Mouse (Mus musculus): ENCODE measurements around the gene Tmem163.

Gene Tmem163

DNA sequence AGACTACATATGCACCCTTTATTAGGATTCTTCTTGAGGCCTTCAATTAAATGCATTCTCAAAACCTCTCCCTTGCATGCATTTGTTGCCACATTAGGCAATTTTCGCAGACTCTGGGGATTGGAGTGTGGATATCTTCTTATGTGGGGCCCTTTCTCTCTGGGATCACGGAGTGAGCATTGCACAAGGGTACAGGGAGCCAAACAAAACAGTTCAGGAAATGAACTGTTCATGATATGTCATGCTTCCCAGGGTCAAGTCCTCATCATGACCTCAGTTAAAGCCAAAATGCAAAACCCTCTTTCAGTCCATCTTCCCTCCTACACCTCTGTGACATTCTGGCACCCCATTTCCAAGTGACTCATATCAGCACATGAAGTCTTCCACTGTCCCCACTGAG lies 27.8 kb downstream of the Tmem163 start:
- no peak for DNase-seq (ENCODE audit: low read depth, low spot score)

DNA sequence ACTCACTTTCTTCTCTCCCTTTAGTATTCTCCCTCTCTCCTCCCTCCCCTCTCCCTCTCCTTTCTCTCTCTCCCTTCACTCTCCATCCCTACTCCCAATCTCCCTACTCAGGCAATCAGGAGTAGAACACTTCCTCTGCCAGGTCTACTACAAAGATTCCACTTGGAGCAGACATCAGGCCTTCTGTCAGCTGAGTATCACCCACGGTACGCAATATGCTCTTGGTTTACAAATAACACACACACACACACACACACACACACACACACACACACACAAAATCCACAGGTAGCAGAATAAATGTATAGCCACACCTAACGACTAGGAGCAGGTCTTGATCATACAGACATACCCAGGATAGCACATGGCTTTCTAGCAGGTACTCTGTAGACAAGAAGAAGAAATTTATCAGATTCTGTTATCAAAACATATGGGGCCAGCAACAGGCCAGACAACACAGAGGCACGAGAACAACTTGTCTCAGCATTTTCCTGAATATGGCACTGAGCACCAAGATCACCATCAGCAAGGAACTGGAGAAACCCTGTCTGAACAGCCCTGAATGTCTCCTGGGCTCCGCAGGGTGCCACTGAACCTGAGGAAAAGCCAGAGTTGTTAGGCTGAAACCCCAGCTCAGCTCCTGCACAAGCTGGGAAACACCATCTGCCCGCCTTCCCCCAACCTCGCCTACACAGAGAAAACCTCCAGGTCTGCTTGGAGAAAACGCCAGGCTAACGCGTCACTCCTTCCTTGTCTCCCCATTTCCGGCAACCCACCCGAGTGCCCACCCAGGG lies 36.2 kb downstream of the Tmem163 start:
- no peak for DNase-seq (ENCODE audit: low read depth, low spot score)

DNA sequence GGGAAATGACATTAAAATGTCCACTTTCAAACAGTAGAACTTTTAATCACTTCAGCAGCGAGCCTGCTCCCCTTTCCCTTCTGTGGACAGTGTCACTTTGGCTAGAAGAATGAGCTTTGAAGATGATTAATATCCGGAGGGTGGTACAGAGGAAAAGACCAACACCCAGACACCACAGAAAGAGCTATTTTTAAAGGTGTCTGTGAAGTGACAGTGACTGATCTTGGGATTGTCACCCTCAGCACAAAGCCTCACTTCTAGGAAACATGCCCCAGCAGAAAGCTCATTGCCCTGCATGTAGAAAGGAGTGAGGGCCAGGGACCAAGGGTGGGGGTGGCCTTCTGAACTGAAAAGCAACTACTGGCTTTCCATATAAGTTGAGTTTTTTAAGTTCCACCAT lies 41.4 kb downstream of the Tmem163 start:
- DNase-seq (ENCODE audit: low read depth, low spot score): no peak

DNA sequence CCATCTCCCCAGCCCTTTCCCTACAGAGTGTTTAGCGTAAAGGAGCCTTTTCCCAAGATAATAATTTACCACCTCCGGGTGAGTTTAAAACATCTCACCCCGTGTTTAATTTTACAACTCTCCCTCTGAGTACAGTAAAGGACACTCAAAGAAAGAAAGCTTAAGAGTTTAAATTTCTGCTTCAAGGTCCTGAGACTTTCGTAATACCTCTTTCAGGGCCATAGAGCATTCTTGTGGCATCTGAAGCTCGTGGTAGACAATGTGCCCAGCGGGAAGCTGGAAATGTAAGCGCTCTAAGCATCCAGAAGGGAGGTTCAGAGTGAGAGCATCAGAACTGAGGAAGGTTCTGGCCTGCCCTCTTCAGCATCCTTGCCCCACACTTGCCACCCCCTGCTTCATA lies 52.2 kb downstream of the Tmem163 start:
- no peak for DNase-seq (ENCODE audit: low read depth, low spot score)

DNA sequence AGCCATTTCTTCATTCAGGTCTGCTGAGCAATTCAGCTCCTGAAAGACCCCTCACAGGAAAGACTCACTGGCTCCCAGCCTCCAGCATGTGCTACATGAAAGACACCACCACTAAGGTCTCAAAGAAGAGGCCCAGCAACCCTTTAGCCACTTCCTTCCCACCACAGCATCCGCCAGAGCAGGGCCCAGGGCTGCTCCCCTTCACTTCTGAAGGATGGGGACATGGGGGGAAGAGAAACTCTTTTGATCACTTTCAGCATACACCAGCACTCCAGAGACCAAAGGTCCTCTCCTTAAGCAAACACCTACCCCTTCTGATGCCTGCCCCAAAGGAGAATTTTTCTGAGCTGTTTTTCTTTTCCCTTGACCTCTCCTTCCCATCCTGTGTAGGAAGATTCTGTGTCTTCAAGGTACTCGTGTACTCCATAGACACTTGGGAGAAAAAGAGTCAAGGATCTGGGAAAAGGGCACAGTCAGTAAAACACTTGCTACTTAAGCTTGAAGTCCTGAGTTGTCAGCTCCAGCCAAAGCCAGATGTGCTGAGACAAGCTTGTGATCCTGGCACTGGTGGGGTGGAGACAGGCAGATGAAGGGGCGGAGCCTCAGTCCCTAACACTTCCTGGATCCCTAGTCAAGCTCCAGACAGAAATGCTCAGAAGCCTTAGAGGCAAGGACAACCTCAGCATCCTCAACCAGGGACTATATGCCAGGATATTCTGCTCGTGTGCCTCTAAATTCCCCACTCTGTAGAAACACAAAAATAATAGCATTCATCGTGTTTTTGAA lies 53.6 kb downstream of the Tmem163 start:
- no peak for DNase-seq (ENCODE audit: low read depth, low spot score)

DNA sequence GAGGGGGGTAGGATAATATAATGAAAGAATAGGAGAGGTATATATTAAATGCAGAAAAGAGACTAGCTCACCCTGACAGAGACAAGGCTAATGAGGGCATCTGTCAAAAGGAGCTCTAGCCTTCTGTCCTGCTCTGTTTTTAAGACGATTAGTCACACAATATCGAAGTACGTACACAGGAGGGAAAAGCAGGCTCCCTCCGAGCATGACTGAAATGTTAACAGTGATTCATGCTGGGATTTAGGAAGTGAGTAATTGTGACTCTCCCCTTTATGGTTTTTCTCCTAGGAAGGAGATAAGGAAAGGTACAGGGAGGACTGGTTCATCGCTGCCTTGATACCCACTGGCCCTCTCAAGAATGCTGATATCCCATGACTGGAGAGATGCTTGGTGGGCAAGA lies 57.0 kb downstream of the Tmem163 start:
- DNase-seq (ENCODE audit: low read depth, low spot score): no peak

DNA sequence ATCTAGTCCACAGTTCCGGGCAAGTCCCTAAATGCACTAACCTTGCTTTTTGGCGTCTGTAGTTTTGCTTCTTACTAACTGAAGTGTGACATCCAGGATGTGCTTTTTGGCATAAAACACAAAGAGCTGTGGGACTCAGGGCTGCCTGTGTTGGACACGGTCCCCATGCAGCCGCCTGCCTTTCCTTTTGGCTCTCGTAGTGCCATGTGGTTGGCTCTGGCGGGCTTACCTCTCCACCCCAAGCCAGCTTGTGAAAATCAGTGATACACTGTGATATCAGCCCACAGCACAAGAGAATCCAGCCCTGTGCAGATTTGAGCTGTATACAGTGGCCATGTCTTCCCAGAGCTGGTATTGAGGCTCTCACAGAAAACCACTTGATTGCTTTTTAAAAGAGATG lies 60.3 kb downstream of the Tmem163 start:
- no peak for DNase-seq (ENCODE audit: low read depth, low spot score)

DNA sequence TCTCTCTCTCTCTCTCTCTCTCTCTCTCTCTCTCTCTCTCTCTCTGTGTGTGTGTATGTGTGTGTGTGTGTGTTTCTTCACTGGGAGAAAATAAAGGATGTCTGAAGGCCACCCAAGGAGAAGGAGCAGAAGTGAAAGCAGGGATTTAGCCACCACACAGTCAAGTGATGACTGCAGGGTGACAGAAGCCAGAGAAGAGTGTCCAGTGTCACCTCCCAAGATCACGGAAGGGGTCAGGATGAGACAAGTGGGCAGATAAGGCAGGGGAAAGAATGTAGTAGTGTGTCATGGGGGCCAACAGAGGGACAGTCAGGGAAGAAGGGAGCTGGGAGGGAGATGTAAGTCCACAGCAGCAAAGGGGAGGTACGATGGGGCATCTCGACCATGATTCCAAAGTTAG lies 69.0 kb downstream of the Tmem163 start:
- DNase-seq (ENCODE audit: low read depth, low spot score): no peak

DNA sequence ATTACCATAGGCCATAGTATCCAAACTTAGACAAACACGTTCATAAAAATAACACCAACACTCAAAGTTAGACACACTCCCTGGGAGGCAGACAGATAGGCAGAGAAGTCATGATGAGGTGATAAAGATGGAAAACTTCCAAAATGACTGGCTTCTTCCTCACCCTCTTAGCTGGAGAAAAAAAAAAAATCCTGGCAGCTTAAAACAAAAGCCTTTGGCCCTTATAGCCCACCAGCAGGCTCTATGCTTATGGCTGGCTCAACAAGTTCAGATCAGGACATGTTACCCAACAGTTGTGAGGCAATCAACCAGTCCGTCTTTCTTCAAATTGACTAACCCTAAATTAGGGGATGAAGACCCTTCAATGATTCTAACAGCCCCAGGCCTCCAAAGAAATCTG lies 69.5 kb downstream of the Tmem163 start:
- DNase-seq (ENCODE audit: low read depth, low spot score): no peak

DNA sequence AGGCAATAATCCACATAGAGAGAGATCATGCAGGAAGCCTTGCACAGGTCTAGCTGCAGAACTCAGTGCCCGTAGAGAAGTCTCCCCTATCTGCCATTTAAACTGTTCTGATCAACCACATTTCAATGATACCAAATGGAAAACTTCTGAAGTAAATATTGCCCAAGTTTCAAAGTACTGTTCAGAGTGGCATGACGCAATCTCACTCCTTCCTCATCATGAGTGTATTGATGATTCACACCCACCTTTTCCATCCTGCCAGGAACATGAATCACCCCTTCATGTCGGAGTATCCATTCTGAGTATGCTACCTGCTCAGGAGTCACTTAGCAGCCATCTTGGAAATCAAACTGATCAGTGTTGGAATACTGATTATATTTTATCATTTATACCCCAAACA lies 71.0 kb downstream of the Tmem163 start:
- DNase-seq (ENCODE audit: low read depth, low spot score): no peak

DNA sequence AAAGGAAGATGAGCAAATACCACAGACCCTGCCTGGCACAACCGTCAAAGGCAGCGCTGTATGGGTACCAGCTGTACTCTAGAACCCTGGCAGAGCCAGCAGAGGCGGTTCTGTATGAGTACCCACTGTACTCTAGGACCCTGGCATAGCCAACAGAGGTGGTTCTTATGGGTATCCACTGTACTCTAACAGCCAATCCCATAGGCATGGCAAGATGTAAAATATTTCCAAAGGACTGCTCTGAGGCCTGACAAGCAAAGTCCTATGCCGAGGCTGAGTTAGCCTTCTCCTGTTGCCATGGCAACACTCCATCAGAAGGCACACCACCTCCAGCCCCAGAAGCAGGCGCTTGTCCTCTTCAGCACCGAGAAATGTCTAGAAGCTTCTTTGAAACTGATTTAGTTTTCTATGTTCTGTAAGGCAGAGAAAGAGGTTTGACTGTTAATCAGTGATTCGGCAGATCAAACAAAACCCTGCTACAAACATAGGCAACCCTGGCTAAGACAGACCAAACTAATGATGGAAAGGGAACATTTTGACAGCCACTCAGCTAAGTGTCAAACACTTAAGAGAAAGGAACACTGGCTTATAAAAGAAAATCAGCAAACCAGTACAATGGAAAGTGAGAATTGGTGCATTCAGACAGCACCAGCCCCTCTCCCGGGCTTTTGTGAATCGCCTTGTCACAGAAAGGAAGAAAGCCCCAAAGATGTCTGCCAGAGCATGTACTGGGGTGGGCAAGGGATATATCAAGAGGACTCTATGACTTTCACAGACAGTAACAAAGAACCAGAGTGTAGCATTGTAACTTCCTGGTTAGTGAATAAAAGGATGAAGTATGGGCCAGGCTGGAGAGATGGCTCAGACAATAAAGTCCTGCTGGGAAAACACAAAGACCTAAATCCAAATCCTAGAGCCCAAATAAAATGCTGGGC lies 75.4 kb downstream of the Tmem163 start:
- no peak for DNase-seq (ENCODE audit: low read depth, low spot score)

DNA sequence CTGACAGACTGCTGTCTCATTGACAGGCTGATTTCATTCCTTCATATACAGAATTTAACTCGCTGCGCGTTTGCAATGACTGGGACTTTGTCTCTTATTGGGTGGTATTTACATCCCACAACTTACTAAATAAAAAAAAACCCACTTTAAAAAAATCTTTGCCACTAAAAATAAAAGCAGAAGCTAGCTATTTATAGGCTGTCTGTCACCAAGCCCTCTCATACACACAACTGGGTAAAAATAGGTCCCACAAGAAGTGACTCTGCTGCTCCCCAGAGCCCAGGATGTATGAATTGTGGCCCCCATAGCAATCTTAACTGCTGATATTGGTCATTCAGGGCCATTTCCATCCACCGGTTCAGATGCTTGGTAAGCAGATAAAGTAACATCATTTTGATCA lies 83.2 kb downstream of the Tmem163 start:
- DNase-seq (ENCODE audit: low read depth, low spot score): no peak

DNA sequence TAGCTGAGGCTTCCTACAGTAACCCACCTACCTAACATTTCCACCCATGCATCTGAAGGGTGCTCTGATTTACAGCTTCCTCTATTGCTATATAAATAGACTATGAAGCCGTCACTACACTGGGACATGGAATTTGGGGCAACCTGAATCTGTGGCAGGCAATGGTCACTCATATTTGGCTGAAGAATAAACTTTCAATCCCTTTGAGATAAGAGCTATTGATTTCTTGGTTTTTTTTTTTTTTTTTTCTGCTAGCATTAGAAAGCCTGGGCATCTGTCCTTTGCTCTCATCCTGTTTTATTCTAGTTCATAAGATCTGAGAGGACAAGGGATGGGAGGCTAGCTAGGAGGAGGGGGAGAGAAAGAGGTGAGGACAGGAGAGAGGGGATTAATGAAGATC lies 83.6 kb downstream of the Tmem163 start:
- no peak for DNase-seq (ENCODE audit: low read depth, low spot score)

DNA sequence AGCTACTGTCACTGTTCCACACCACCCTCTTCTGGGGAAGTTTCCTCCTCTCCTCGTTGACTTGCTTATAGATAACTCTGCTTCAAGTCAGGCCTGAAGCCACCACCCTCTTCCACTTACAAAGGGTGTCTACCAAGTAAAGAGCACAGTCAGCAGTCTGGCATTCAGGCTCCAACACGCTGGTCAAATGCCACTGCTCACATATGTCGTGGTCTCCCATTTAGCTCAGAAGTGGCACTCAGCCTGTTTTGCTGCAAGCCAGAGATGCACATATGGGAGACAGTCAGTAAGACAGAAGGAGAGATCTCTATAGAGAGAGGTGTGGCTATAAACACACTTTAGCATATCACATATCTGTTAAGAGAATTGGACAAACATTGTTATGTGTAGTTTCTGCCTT lies 89.8 kb downstream of the Tmem163 start:
- no peak for DNase-seq (ENCODE audit: low read depth, low spot score)

DNA sequence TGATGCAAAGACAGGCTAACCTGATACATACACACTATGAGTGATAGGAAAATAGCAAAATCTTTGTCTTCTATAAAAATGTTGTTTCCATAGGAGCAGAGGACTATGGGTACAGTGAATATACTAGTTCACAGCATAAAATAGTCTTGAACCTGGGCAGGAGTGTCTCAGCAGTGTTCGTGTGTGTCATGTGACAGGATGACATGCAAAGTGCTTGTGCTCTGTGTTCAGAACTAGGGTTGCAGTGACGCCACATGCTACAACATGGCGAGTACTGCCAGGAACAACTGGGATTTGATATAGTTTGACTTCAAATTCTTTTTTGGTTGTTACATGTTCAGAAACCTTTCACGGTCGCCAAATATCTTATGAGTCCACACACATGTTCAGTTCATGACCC lies 92.3 kb downstream of the Tmem163 start:
- no peak for DNase-seq (ENCODE audit: low read depth, low spot score)

DNA sequence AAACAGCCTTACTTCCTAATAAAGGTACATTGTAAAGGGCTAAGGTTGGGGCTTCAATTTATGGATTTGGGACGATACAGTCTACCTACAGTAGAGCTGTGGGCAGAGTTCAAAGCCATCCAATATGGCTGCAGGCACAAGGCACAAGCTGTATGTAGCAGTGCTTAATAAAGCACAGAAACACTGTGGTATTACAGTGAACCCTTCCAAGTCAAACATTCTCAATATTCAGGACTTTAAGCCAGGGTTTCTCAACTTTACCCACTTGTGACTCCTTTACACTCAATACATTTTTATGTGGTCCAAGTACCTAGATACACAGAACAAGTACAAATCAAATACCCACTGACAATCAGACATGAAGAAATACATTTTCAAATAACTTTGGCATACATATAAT lies 93.2 kb downstream of the Tmem163 start:
- DNase-seq (ENCODE audit: low read depth, low spot score): no peak

DNA sequence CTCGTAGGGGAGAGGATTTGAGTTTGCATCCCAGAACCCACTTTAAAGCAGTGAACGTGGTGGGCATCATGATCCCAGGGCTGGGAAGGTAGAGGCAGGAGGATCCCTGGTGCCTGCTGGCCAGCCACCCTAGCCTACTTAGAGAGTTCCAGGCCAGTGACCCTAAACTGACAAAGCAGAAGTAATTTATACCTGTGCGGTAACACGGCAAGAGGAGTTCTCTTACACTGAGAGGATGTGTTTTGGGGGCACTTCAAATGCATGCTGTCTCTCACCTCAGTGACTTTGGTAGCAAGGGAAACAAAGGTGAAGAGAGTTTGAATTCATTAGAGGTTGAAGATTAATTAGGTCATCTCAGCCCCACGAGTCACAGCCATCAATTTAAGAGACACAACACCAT lies 101.4 kb downstream of the Tmem163 start:
- no peak for DNase-seq (ENCODE audit: low read depth, low spot score)

DNA sequence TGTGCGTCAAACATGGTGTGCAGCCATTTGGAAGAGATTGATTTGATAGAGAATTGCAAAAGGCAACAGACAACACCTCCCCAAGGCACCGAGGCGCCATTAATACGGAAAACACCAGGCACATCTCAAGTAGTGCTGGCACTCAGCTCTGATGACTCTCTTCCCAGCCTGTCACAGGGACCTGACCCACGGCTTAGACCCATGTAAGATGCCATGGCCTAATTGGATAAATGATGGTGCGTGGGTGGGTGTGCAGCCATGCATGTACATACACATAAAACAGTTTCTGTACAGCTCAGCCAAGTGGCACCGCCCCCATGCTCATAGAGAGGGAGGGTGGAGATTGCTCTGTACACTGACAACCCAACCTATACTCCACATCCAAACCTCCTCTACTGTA lies 102.3 kb downstream of the Tmem163 start:
- DNase-seq (ENCODE audit: low read depth, low spot score): no peak

DNA sequence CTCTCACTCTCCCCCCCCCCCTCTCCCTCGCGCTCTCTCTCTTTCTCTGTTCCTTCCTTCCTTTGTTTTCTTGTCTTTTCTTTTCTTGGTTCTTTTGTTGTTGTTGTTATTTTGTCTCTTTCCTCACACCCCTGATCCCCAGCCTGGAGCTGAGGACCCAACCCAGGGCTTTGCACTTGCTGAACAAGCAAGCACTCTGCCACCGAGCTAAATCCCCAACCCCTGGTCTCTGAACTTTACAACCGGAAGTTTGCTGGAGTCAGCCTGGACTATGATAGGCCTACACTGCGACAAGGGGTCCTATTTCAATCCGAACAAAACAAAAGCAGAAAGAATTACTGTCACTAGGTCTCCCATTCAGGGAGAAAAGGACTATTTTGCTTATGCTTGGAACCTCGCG lies 102.8 kb downstream of the Tmem163 start:
- no peak for DNase-seq (ENCODE audit: low read depth, low spot score)

DNA sequence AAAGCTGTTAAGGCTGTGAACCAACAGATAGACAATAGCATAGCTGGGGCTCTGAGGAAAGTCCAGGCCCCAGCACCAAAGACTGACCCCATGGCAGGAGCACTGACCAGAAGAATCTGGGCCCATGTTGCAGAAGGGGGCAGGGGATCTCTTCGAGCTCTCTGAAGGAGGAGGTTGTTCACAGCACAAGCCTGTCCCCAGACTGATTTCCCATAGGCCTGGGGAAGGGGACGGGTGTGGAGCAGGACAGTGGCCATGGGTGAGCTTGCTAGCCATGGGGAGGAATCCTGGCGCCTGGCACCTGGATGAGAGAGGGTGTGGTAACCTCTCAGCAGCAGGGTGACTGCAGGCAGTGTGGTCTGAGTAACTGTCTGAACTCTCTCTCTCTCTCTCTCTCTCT lies 103.2 kb downstream of the Tmem163 start:
- no peak for DNase-seq (ENCODE audit: low read depth, low spot score)

DNA sequence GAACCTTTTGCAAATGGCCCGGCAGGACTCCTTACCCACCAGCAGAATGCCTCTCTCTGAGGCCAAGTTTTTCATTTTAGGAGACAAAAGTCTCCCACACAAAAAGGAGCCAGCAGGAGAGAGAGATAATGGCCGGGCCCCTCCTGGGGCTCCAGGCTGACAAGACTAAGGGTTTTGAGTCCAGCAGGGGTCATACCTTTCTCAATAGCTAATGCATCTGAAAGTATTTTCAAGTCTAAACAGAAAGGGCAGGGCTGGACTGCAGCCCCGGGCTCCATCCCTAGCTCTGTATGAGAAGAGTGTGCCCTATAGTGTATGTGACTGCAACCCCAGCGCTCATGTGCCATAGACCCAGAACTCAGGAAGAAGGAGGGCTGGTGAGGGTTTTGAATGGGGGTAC lies 103.7 kb downstream of the Tmem163 start:
- no peak for DNase-seq (ENCODE audit: low read depth, low spot score)

DNA sequence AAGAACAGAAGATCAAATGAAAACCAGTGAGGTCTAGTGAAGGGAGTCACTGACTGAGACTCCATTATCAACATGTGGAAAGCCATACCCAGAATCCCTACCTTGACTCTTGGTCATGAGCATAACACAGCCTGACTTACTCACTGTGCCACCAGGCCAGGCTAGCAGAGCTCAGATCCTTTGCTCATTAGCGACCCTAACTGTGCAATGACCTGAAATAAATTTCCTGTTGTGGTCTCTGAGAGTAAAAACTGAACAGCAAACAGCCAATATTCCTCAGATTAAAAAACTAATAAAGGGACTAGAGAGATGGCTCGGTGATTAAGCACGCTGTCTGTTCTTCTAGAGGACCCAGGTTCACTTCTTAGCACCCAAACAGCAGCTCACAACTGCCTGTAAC lies 106.2 kb downstream of the Tmem163 start:
- no peak for DNase-seq (ENCODE audit: low read depth, low spot score)
